Mouse (Mus musculus): Measurements from ENCODE around the gene Pum3. TPM values are rescaled to one million over a fixed set of nuclear protein-coding genes. Genes with fewer than 3 reads are reported as not detected.
A peak's percentile ranks its signal among the peaks of the same experiment; 100 is the strongest.

Pum3 gene
- 65.1 and 66.5 TPM in 2 replicates for polyA plus RNA-seq (2014; fragmentation: Nextera tagmentation; extraction: Ambion mirVana)

- Histone ChIP-seq H3K9ac (ENCODE audit: low read depth, low read length) (peak within 1 kb of the TSS; percentile 91), H3K4me1 (ENCODE audit: control insufficient read depth, insufficient read depth, low read length) (peaks cover 10% of the 10 kb centered on the region), H3K27ac (ENCODE audit: low read depth, low read length) (peak within 1 kb of the TSS; percentile 91), H3K9me3 (replicated peaks; ENCODE audit: control insufficient read depth, low read length) (no peaks in the 10 kb centered on the region), H3K36me3 (ENCODE audit: control insufficient read depth, insufficient read depth, low read length) (no peaks in the 10 kb centered on the region; the same call in 1 of the 2 replicates), H3K4me3 (ENCODE audit: low read depth, low read length) (peak within 1 kb of the TSS; percentile 95), H3K4me2 (peak within 1 kb of the TSS; percentile 93), H3K27me3 (ENCODE audit: control insufficient read depth, insufficient read depth, low read length) (no peaks in the 10 kb centered on the region)
- peak; percentile 96 for ATAC-seq (replicated peaks; ENCODE audit: insufficient number of reproducible peaks, low FRiP score, low TSS enrichment)
- WGBS (ENCODE audit: insufficient replicate concordance) = under 1% methylated on average over 40 of the region's 40 CpGs
These were observed at the start of gene Pum3 for GRCm38 (mm10) chr19:27429745-27430251. Pum3 (minus strand) TSS chr19:27429825.

GRCm38 (mm10) chr19:27466691-27467090 is 37.1 kb upstream of the Pum3 start:
- no peak overlapping the region for H3K9ac ChIP-seq (ENCODE audit: low read depth, low read length)
- no peak for ATAC-seq (replicated peaks; ENCODE audit: insufficient number of reproducible peaks, low FRiP score, low TSS enrichment)
- no peaks in the 10 kb centered on the region for H3K4me1 ChIP-seq (ENCODE audit: control insufficient read depth, insufficient read depth, low read length)
- no peak overlapping the region for H3K4me3 ChIP-seq (ENCODE audit: low read depth, low read length)
- no peaks in the 10 kb centered on the region for H3K9me3 ChIP-seq (replicated peaks; ENCODE audit: control insufficient read depth, low read length)
- no peak overlapping the region for H3K4me2 ChIP-seq
- 72% methylated on average over 4 of the region's 4 CpGs for WGBS (ENCODE audit: insufficient replicate concordance)
- H3K27me3 ChIP-seq (ENCODE audit: control insufficient read depth, insufficient read depth, low read length) = no peaks in the 10 kb centered on the region
- no peaks in the 10 kb centered on the region for H3K36me3 ChIP-seq (ENCODE audit: control insufficient read depth, insufficient read depth, low read length)
- H3K27ac ChIP-seq (ENCODE audit: low read depth, low read length) = no peak overlapping the region

- Histone ChIP-seq H3K4me3 (ENCODE audit: low read depth, low read length) (no peak overlapping the region), H3K27ac (ENCODE audit: low read depth, low read length) (no peak overlapping the region), H3K4me2 (no peak overlapping the region), H3K27me3 (ENCODE audit: control insufficient read depth, insufficient read depth, low read length) (no peaks in the 10 kb centered on the region), H3K36me3 (ENCODE audit: control insufficient read depth, insufficient read depth, low read length) (no peaks in the 10 kb centered on the region), H3K9me3 (replicated peaks; ENCODE audit: control insufficient read depth, low read length) (no peaks in the 10 kb centered on the region), H3K4me1 (ENCODE audit: control insufficient read depth, insufficient read depth, low read length) (no peaks in the 10 kb centered on the region), H3K9ac (ENCODE audit: low read depth, low read length) (no peak overlapping the region)
- WGBS (ENCODE audit: insufficient replicate concordance) = 49% methylated on average over 4 of the region's 4 CpGs
- no peak for ATAC-seq (replicated peaks; ENCODE audit: insufficient number of reproducible peaks, low FRiP score, low TSS enrichment)
These were observed 33.0 kb upstream of the Pum3 start for GRCm38 (mm10) chr19:27462656-27463055.

DNA sequence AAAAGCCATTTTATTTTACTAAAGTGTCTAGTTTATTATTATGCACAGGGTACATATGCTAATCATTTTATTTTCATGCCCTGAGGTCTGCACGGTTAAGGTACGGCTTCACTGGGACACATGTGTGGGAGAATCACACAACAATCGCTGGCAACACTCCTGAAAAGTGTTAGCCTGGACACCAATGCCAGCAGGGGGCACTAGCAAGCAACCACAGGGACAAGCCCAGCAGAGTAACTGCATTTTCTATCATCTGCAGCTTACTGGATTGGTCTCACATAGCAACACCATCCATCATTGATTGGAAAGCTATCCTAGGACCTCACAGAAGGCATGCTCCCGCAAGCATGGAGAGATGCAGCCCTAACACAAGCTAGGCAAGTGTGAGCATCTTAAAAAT is 20.8 kb upstream of the Pum3 start:
- no peaks in the 10 kb centered on the region for H3K36me3 ChIP-seq (ENCODE audit: control insufficient read depth, insufficient read depth, low read length)
- H3K4me3 ChIP-seq (ENCODE audit: low read depth, low read length) = no peak overlapping the region
- no peaks in the 10 kb centered on the region for H3K9me3 ChIP-seq (replicated peaks; ENCODE audit: control insufficient read depth, low read length)
- WGBS (ENCODE audit: insufficient replicate concordance) = 31% methylated on average over 4 of the region's 4 CpGs
- H3K9ac ChIP-seq (ENCODE audit: low read depth, low read length) = no peak overlapping the region
- no peaks in the 10 kb centered on the region for H3K27me3 ChIP-seq (ENCODE audit: control insufficient read depth, insufficient read depth, low read length)
- ATAC-seq (replicated peaks; ENCODE audit: insufficient number of reproducible peaks, low FRiP score, low TSS enrichment) = no peak
- H3K4me1 ChIP-seq (ENCODE audit: control insufficient read depth, insufficient read depth, low read length) = no peaks in the 10 kb centered on the region
- H3K27ac ChIP-seq (ENCODE audit: low read depth, low read length) = no peak overlapping the region
- H3K4me2 ChIP-seq = no peak overlapping the region

- Histone ChIP-seq H3K36me3 (ENCODE audit: control insufficient read depth, insufficient read depth, low read length) (no peaks in the 10 kb centered on the region), H3K9me3 (replicated peaks; ENCODE audit: control insufficient read depth, low read length) (no peaks in the 10 kb centered on the region), H3K4me3 (ENCODE audit: low read depth, low read length) (no peak overlapping the region), H3K4me1 (ENCODE audit: control insufficient read depth, insufficient read depth, low read length) (no peaks in the 10 kb centered on the region), H3K27me3 (ENCODE audit: control insufficient read depth, insufficient read depth, low read length) (no peaks in the 10 kb centered on the region), H3K9ac (ENCODE audit: low read depth, low read length) (no peak overlapping the region), H3K27ac (ENCODE audit: low read depth, low read length) (no peak overlapping the region), H3K4me2 (0 out of 2 replicates have a peak overlapping the region, but pooled peaks have one; percentile 22)
- ATAC-seq (replicated peaks; ENCODE audit: insufficient number of reproducible peaks, low FRiP score, low TSS enrichment) = no peak
- 26% methylated on average over 7 of the region's 7 CpGs for WGBS (ENCODE audit: insufficient replicate concordance)
These were observed 17.9 kb upstream of the Pum3 start for GRCm38 (mm10) chr19:27447515-27447914.

DNA sequence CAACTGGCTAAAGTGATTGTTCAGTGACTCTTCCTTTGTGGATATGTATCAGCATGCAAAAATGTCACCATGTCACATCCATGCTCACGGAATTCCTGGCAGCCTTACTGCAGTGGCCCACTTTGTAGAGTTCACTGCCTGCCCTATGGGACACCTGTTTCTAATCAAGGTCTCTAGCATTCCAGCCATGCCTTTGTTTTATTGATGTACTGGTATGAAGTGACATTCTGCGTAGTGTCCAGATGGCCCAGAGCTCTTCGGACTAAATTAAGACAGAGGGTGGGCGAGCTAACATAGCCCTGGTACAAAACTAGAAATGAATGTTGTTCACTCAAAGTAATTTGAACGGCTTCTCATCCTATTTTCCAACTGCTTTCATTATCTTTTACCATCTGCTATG is 11.5 kb upstream of the Pum3 start:
- Histone ChIP-seq H3K9me3 (replicated peaks; ENCODE audit: control insufficient read depth, low read length) (no peaks in the 10 kb centered on the region), H3K9ac (ENCODE audit: low read depth, low read length) (no peak overlapping the region), H3K27me3 (ENCODE audit: control insufficient read depth, insufficient read depth, low read length) (no peaks in the 10 kb centered on the region), H3K27ac (ENCODE audit: low read depth, low read length) (no peak overlapping the region), H3K36me3 (ENCODE audit: control insufficient read depth, insufficient read depth, low read length) (no peaks in the 10 kb centered on the region), H3K4me1 (ENCODE audit: control insufficient read depth, insufficient read depth, low read length) (no peaks in the 10 kb centered on the region), H3K4me2 (no peak overlapping the region), H3K4me3 (ENCODE audit: low read depth, low read length) (no peak overlapping the region)
- ATAC-seq (replicated peaks; ENCODE audit: insufficient number of reproducible peaks, low FRiP score, low TSS enrichment) = no peak
- 53% methylated on average over 5 of the region's 5 CpGs for WGBS (ENCODE audit: insufficient replicate concordance)

- H3K4me2 ChIP-seq = no peak overlapping the region
- no peaks in the 10 kb centered on the region for H3K27me3 ChIP-seq (ENCODE audit: control insufficient read depth, insufficient read depth, low read length)
- H3K9me3 ChIP-seq (replicated peaks; ENCODE audit: control insufficient read depth, low read length) = no peaks in the 10 kb centered on the region
- no peak overlapping the region for H3K4me3 ChIP-seq (ENCODE audit: low read depth, low read length)
- no peak overlapping the region for H3K27ac ChIP-seq (ENCODE audit: low read depth, low read length)
- no peak for ATAC-seq (replicated peaks; ENCODE audit: insufficient number of reproducible peaks, low FRiP score, low TSS enrichment)
- H3K4me1 ChIP-seq (ENCODE audit: control insufficient read depth, insufficient read depth, low read length) = no peaks in the 10 kb centered on the region
- no peaks in the 10 kb centered on the region for H3K36me3 ChIP-seq (ENCODE audit: control insufficient read depth, insufficient read depth, low read length)
- no peak overlapping the region for H3K9ac ChIP-seq (ENCODE audit: low read depth, low read length)
- 79% methylated on average over 10 of the region's 10 CpGs for WGBS (ENCODE audit: insufficient replicate concordance)
These were observed 8.5 kb upstream of the Pum3 start for GRCm38 (mm10) chr19:27437982-27438652.

DNA sequence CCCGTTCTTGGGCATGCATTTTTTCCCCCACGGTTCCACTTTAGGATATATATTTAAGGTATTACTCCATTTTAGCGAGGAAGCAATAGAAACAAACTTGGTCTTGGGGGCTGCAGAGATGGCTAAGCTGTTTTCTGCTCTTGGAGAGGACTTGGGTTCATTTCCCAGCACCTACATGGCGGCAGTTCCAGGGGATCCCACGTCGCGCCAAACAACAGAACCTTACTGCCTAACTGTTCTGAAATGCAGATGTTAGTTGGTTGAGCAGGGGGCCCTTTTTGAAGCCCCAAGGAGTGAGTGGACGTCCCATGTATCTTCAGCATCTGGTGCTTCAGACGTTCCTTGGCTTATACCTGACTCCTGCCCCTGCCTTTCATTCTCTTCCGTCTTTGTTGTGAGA is 781 bp upstream of the Pum3 start:
- 2% methylated on average over 10 of the region's 10 CpGs for WGBS (ENCODE audit: insufficient replicate concordance)
- H3K9ac ChIP-seq (ENCODE audit: low read depth, low read length) = peak overlapping the region; percentile 91

GRCm38 (mm10) chr19:27429281-27429680 is 344 bp downstream of the Pum3 start:
- peak overlapping the region; percentile 57 for H3K27ac ChIP-seq (ENCODE audit: low read depth, low read length)
- under 1% methylated on average over 16 of the region's 16 CpGs for WGBS (ENCODE audit: insufficient replicate concordance)
- no peaks in the 10 kb centered on the region for H3K9me3 ChIP-seq (replicated peaks; ENCODE audit: control insufficient read depth, low read length)
- peak overlapping the region; percentile 77 for H3K9ac ChIP-seq (ENCODE audit: low read depth, low read length)
- no peaks in the 10 kb centered on the region for H3K27me3 ChIP-seq (ENCODE audit: control insufficient read depth, insufficient read depth, low read length)
- H3K4me1 ChIP-seq (ENCODE audit: control insufficient read depth, insufficient read depth, low read length) = peaks cover 10% of the 10 kb centered on the region
- peak overlapping the region; percentile 95 for H3K4me3 ChIP-seq (ENCODE audit: low read depth, low read length)
- peak overlapping the region; percentile 87 for H3K4me2 ChIP-seq
- peaks cover 4% of the 10 kb centered on the region; the same call in 1 of the 2 replicates for H3K36me3 ChIP-seq (ENCODE audit: control insufficient read depth, insufficient read depth, low read length)
- ATAC-seq (replicated peaks; ENCODE audit: insufficient number of reproducible peaks, low FRiP score, low TSS enrichment) = no peak

More for the DNA sequence above, 781 bp upstream of the Pum3 start:
- no peaks in the 10 kb centered on the region for H3K36me3 ChIP-seq (ENCODE audit: control insufficient read depth, insufficient read depth, low read length)
- peak overlapping the region; percentile 95 for H3K4me3 ChIP-seq (ENCODE audit: low read depth, low read length)
- no peaks in the 10 kb centered on the region for H3K27me3 ChIP-seq (ENCODE audit: control insufficient read depth, insufficient read depth, low read length)
- no peaks in the 10 kb centered on the region for H3K9me3 ChIP-seq (replicated peaks; ENCODE audit: control insufficient read depth, low read length)
- H3K27ac ChIP-seq (ENCODE audit: low read depth, low read length) = peak overlapping the region; percentile 91
- no peak for ATAC-seq (replicated peaks; ENCODE audit: insufficient number of reproducible peaks, low FRiP score, low TSS enrichment)
- peaks cover 10% of the 10 kb centered on the region for H3K4me1 ChIP-seq (ENCODE audit: control insufficient read depth, insufficient read depth, low read length)
- peak overlapping the region; percentile 93 for H3K4me2 ChIP-seq

Data from heart, embryonic 11.5 days (tissue).